Mouse (Mus musculus): ENCODE measurements around the gene Nfkb1.

The Nfkb1 gene

DNA sequence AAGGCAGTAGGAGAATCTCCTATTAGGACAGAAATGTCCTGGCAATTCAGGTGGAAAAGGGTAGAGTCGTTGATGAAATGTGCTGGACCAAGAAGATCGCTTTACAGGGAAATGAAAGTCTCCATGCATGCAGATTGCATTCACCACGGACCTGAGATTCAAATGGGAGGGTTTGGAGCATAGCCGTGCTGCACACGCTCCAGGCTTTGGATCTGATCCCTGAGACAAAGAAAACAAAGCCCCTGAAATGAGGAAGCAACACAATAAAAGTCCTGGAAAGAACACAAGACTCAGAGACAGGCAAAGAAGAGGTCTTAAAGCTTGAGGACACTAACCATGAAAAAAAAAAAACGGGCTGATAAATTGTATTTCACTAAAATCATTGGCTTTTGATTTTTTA lies 136.2 kb downstream of the Nfkb1 start:
- CTCF ChIA-PET = no interaction called here

DNA sequence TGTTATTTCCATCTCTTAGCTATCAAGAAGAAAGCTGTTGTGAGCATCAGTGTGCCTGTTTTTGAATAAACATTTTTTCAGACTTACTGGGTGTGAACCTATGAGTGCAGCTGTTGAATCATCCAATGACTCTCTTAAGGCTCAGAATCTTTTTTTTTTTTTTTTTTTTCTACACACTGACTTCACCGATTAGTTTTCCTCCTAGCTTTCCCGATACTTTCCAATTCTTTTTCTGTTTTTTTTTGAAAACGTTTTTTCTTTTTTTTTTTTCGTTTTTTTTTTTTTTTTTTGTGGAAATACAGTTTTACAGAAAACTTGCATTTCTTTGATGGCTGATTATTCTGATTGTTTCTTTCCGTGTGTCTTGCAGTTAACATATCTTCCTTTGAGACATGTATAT lies 138.5 kb downstream of the Nfkb1 start:
- CTCF ChIA-PET = interaction anchor here (0.7 kb wide), 1 partner anchor 350 kb away, joined by 6 read pairs; no protein-coding TSS in a partner anchor

- CTCF ChIA-PET = interaction anchor here (0.6 kb wide), 1 partner anchor 1995 kb away, joined by 9 read pairs; no protein-coding TSS in a partner anchor
Observed at GRCm38 (mm10) chr3:135547298-135547697, 144.0 kb downstream of the Nfkb1 start.

DNA sequence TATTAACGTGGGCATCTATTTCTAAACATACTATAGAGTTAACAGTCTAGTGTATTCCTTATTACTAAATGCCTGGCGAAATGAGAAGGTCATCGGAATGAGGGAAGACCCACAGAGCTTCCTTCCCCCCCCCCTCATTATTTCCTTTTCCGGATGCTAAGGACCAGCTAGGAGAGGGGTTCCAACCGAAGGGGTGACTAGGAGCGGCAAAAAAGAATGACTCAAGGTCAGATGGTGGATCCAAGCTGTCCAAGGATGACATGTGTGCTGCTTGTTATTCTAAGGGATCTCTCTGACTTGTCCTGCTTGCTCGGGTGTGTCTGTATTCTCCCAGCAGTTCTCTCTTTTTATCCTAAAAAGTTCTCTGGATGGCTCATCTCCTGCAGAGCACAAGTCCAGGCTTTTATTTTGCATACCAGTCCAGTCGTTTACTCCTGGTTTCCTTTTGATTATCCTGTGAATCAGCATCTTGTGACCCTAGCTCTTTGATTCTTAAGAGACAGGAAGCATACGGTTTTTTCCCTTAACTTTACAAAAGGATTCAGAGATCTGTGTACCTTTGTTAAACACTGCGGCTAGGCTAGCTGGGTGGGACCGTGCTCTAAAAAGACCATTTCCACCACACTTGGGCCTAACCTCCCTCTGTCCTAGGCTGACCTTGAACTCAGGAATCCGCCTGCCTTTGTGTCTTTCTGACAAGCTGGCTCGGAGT lies 145.0 kb downstream of the Nfkb1 start:
- CTCF ChIA-PET = no interaction called here
